Mouse (Mus musculus): ENCODE measurements around the gene Yrdc.

Yrdc gene

DNA sequence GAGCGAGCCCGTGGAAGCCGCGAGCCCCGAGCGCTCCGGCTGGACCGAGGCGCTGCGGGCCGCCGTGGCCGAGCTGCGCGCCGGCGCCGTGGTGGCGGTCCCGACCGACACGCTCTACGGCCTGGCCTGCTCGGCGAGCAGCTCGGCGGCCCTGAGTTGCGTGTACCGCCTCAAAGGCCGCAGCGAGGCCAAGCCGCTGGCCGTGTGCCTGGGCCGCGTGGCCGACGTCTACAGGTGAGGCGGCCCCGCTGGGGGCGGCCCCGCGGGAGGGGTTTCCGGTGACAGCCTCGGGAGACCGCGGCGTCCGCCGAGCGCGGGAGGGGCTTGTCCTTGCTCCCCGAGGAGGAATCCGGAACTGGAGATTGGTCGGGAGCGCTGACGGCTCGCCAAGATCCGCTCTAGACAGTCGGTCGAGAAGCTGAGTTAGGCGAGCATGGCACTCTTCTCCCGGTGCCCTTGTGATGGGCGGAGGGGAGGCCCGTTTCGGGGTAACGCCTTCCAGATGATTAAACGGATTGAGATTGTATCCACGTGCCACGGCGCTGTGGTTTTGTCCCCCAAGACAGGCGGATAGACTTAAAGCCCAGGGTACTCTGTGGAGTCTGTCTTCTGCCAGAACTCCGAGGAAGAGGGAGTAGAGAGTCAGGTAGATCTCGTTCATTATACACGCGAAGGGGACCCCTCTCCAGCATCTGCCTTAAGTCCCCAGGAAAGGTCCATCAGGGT, 617 bp downstream of the Yrdc start, which contains the start of gene 1110065P20Rik:
Gene 1110065P20Rik (minus strand): TSS at position 264 of the 726 bp plus-strand sequence.
- DNase-seq: peak; percentile 82 to 84

DNA sequence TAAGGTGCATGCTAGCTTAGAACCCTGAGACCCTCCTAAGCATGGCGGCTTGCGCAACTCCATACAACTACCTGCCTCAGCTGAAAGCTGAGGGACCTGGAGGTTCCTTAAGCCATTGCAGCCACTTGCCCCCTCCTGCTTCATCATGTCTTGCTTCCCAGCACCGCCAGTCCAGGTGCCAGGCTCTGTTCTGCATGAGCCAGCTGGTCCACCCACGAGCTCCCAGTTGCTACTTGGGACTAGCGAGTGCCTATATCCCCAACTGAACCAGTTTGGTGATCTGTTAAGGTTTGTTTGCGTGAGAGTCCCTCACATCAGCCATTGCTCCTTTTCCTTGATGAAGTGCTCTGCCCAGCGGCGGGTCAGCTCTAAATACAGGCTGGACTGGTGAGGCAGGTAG, 5.8 kb downstream of the Yrdc start:
- no peak for DNase-seq

DNA sequence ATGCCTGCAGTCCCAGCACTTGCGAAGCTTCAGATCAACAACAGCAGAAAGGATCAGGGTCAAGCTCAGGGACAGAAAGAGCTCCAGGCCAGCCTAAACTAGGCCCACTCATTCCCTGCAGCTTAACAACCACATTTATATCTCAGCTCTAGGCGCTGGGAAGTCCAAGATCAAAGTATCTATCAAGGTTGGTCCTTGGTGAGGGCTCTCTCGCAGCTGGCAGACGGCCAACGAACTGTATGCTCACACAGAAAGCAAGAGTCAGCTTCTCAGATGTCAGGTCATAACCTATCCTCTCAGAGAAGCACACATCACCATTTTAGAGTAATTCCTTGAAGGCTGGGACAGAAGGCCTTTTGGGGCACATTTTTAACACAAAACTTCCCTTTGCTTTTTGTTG, 7.9 kb downstream of the Yrdc start:
- no peak for DNase-seq

- peak; percentile 33 to 67 for DNase-seq
These were observed 10.0 kb downstream of the Yrdc start for GRCm38 (mm10) chr4:124860446-124860845.

DNA sequence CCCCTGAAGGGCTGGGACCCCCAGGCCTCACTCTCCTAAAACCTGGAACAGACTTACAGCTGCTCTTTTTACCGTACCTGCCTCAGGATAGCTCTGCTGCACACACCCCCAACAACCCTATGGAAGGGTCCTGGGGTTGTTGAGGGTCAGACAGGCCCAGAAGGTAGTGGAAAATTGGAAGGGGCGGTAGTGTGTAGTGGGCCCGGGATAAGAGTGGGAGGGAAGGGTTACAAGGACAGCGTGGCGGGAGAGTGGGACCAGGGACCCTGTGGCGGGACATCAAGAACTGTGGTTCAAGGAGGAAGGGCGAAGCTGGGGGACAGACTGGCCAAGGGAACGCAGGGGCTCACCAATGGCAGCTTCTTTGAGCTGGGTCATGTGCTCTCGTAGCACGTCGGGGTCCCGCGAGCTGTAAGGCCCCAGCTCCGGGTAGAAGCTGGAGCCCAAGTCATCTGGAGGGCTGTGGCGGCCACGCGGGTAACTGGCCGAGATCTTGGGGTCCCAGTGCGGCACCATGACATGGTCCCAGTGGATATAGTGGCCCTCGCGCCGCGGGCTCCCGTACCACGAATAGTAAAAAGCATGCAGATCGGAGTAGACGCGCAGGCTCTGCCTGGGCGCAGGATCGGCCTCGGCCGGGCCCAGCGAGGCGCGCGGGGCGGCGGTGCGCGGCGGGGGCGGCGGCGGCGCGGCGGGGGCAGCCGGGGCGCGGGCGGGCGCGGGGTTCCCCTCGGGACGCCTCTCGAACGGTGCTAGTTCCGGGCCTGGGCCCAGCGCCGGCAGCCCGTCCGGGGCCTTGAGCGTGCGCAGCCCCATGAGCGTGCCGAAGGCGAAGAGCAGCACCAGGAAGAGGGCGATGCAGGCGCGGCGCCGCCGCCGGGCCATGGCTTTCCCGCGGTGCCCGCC, 11.1 kb downstream of the Yrdc start, which contains the start of gene Maneal:
Gene Maneal (minus strand): TSS at position 889 of the 906 bp plus-strand sequence.
- DNase-seq: no peak

GRCm38 (mm10) chr4:124872719-124873118, 22.2 kb downstream of the Yrdc start:
- no peak for DNase-seq

- no peak for DNase-seq
These were observed 30.1 kb downstream of the Yrdc start, which contains the start of gene Epha10 for GRCm38 (mm10) chr4:124880599-124880998. Gene Epha10, plus strand, starts transcription at chr4:124880899.

DNA sequence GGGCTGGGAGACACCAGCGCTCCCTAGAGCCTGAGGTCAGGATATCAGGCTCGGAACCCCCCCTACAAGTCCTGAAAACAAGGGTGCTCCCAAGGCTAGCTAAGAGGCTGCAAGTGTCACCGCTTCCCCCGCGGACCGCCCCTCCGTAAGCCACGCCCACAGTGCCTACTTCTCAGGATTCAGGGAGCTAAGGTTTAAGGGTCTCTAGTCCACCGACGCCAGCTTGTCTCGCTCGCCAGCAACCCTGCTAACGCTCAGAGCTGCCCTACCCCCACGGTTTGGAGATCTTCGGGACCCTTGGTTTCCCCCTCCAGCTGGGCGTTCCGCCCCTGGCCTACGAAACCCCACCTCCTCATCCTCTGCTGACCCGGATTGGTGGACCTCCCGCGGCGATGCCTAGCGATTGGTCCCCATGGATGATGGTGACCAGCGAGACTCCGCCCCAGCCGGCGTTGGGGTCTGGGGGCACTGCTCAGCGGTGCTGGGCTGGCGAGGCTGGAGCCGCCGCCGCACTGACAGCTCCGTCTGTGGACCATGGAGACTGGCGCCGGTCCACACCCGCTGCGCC, 30.9 kb downstream of the Yrdc start:
- DNase-seq: no peak

- peak in 1 of 2 experiments; percentile 7 for DNase-seq
These were observed 31.8 kb downstream of the Yrdc start for GRCm38 (mm10) chr4:124882151-124882729.

DNA sequence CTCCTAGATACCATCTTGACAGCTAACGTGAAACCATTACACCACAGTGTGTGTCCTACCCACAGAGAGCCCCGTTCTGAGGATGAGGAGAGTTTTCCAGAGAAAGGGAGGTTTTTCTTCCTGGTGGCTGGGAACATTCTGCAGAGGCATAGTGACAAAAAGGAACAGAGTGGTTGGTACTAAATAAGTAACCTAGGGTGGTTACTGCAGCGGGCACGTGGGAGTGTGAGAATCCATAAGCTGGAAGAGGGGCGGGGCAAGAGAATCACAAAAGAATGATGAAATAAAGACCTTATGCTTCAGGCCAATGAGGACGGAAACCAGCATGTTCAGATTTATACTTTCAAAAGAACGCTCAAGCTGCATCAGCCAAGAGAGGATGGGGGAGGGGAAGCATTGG, 38.2 kb downstream of the Yrdc start:
- no peak for DNase-seq

DNA sequence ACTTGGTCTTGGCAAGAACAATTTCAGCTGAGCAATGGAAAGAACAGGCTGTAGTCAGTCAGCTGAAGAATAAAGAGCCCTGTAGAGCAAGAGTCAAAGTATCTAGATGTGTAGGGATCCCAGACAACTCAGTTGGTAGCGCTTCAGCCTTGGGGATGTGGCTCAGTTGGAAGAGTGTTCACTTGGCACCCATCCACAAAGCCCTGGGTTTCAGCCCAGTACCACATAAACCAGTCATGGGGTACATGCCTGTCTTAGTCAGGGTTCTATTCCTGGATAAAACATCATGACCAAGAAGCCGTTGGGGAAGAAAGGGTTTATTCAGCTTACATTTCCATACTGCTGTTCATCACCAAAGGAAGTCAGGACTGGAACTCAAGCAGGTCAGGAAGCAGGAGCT, 39.5 kb downstream of the Yrdc start:
- no peak for DNase-seq

- no peak for DNase-seq
These were observed 40.4 kb downstream of the Yrdc start for GRCm38 (mm10) chr4:124890831-124891230.

- DNase-seq: no peak
These were observed 43.3 kb downstream of the Yrdc start for GRCm38 (mm10) chr4:124893769-124894168.

- no peak for DNase-seq
These were observed 44.3 kb downstream of the Yrdc start for GRCm38 (mm10) chr4:124894508-124895428.

DNA sequence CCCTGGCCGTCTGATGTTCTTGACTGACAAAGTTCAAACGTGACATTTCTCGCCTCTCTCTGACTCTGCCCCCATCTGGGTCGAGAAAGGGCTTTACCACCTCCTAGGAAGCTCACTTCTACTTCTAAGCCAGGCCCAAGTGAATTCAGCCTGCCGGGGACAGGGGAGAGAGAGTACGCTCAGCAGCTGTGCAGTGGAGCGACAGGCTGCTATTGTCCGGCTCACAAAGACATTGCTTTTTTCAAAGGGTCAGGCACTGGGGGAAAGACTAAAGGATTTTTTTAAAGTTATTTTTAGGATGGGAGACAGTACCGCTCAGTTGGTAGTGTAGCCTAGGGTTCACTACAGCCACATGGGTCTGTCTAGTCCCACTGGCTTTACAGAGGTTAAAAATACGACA, 47.9 kb downstream of the Yrdc start:
- no peak for DNase-seq

DNA sequence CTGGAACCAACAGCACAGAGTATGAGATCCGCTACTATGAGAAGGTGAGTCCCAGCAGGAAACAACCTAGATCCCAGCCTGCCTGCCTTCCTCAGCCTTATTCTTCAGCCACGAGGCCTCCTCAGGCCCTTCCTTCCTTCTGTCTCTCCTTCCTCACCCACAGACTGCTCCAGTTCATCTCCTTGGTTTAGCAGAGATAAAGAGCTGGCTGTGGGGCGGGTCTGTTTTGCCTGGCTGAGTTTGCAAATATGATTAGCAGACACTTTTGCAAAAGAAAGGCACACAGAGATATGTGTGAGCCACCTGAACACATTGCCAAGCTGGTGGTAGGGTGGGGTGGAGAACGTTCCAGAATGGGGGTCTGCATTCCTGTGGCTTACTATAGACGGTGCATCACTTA, 49.4 kb downstream of the Yrdc start:
- no peak for DNase-seq

All from kidney, adult 8-10 months (tissue).